Mouse (Mus musculus): Measurements from ENCODE around the gene Capn7. TPM values are rescaled to one million over a fixed set of nuclear protein-coding genes. Genes with fewer than 3 reads are reported as not detected.

Capn7 gene
- total and polyA plus RNA-seq, 2 experiments from 2014 or later: 33.8 to 34.0 TPM

DNA sequence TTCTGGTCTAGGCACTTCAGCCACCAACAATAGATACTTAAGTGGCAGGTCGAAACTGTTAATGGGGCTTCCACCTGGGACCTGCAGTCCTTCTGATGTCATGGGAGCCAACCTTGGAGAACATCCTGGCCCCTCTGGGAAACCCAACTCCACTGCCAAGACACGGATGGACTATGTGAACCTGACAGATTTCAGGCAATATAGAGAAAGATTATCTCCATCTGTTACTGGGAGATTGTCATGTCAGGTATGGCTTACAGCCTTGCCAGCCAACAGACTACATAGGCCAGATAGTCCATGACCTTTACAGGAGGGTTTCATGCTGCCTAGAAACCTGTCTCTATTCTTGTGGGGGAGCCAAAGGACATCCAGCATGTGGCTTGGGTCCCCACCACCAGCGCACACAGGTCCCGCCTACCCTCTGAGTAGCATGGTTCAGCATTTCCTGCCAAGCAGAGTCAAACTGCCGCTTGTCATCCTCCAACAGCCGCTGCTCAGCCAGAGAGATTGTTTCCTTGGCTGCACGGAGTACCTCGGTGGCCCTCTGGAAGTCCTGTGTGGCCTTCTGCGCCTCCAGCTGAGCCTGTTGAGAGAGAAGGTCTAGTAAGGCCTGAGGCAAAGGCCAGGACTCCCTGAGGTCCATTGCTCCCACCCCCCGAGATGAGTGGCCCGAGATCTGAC is 51.0 kb downstream of the Capn7 start:
- Histone ChIP-seq H3K4me2 (ENCODE audit: low read depth, low read length) (no peak overlapping the region), H3K9ac (replicated peaks; ENCODE audit: low read depth, low read length) (no peak overlapping the region), H3K36me3 (replicated peaks; ENCODE audit: control insufficient read depth, insufficient read depth, low read length) (peaks cover 3% of the 10 kb centered on the region), H3K27me3 (ENCODE audit: control insufficient read depth, insufficient read depth, low read length) (no peaks in the 10 kb centered on the region), H3K4me3 (ENCODE audit: low read depth, low read length) (no peak overlapping the region), H3K9me3 (replicated peaks; ENCODE audit: control insufficient read depth, low read length) (no peaks in the 10 kb centered on the region), H3K27ac (ENCODE audit: low read depth) (no peak overlapping the region), H3K4me1 (ENCODE audit: control insufficient read depth, insufficient read depth) (peaks cover 25% of the 10 kb centered on the region)
- 62% methylated on average over 11 of the region's 11 CpGs for WGBS
- ATAC-seq (ENCODE audit: insufficient read depth, low read depth) (no peak), DNase-seq (ENCODE audit: low spot score) (no peak)
- TF ChIP-seq EP300 (IDR thresholded peaks at IDR 0.05; ENCODE audit: low read depth) (no peak), CTCF (IDR thresholded peaks at IDR 0.05; ENCODE audit: low read depth) (no peak)

DNA sequence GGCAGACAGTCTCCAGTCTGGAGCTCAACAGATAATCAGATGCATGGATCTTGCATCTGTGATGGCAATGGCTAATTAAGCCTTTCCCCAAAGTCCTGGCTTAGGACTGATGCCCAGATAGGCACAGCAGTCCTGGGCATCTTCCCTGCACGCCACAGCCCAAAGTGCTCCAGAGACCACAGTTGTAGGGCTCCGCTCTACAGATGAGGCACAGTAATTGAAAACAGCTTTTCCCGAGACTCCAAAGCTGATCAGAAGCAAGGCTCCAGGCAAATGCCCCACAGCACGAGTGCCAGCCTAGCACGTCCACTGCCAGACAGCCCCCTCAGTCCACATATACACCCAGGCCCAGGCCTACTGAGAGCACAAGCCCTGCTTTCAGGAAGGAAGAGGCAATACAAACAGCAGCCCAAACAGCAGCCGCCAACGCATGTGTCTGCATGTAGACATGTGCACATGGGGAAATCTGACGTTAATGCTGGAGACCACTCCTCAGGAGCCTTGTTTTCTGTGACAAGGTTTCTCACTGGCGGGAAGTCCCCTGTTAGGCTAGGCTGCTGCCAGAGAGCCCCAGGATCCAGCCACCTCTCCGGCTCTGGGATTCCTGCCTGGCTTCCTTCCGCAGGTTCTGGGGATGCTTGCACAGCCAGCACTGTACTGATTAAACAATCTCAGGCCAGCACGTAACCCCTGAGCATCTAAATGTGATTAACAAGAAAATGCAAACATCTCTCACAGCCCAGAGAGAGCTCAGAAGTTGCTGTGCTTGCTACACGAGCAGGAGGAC is 51.8 kb downstream of the Capn7 start:
- ATAC-seq (ENCODE audit: insufficient read depth, low read depth) (no peak), DNase-seq (ENCODE audit: low spot score) (no peak)
- H3K9ac ChIP-seq (replicated peaks; ENCODE audit: low read depth, low read length): no peak overlapping the region
- peaks cover 33% of the 10 kb centered on the region for H3K4me1 ChIP-seq (ENCODE audit: control insufficient read depth, insufficient read depth)
- 66% methylated on average over 13 of the region's 13 CpGs for WGBS
- TF ChIP-seq CTCF (IDR thresholded peaks at IDR 0.05; ENCODE audit: low read depth) (no peak), EP300 (IDR thresholded peaks at IDR 0.05; ENCODE audit: low read depth) (no peak)
- no peak overlapping the region for H3K4me2 ChIP-seq (ENCODE audit: low read depth, low read length)
- no peaks in the 10 kb centered on the region for H3K9me3 ChIP-seq (replicated peaks; ENCODE audit: control insufficient read depth, low read length)
- H3K4me3 ChIP-seq (ENCODE audit: low read depth, low read length): no peak overlapping the region
- no peaks in the 10 kb centered on the region for H3K27me3 ChIP-seq (ENCODE audit: control insufficient read depth, insufficient read depth, low read length)
- H3K27ac ChIP-seq (ENCODE audit: low read depth): no peak overlapping the region; the same call in 1 of the 2 replicates
- H3K36me3 ChIP-seq (replicated peaks; ENCODE audit: control insufficient read depth, insufficient read depth, low read length): no peaks in the 10 kb centered on the region; the same call in 1 of the 2 replicates

DNA sequence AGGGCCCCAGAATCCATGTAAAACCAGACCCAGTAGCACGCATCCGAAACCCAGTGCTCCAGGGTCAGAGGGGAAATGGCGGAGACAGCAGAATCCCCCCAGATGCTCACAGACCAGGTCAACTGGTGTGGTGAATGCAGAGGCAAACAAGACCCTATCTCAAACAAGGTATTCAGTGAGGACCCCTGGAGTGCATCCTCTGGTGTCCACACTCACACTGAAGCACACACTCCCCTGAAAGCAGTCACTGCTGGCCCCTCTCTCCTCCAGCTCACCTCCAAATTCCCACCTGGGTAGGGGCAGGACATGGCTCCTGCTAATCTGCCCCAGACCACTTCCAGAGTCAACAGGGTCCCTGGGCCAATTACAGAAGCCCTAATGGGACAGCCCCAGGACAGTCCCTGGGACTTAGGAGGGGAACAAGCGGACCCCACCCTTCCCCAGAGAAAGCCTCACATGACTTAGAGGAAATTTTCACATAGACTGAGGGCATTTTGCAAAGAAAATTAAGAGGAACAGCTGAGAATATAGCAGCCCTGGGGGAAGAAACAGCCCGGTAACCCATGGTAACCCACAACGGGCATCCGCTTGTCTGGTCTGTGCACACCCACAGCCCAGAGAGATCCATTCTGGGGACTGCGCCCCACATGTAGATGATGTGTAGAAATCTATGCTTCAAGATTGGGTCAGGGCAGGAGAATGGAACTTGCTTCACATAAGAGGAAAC is 53.1 kb downstream of the Capn7 start:
- H3K27me3 ChIP-seq (ENCODE audit: control insufficient read depth, insufficient read depth, low read length): no peaks in the 10 kb centered on the region
- no peak overlapping the region for H3K9ac ChIP-seq (replicated peaks; ENCODE audit: low read depth, low read length)
- TF ChIP-seq CTCF (IDR thresholded peaks at IDR 0.05; ENCODE audit: low read depth) (no peak), EP300 (IDR thresholded peaks at IDR 0.05; ENCODE audit: low read depth) (no peak)
- no peak for ATAC-seq (ENCODE audit: insufficient read depth, low read depth)
- no peak overlapping the region for H3K4me3 ChIP-seq (ENCODE audit: low read depth, low read length)
- no peaks in the 10 kb centered on the region for H3K9me3 ChIP-seq (replicated peaks; ENCODE audit: control insufficient read depth, low read length)
- DNase-seq (ENCODE audit: low spot score): no peak
- no peaks in the 10 kb centered on the region; the same call in 1 of the 2 replicates for H3K36me3 ChIP-seq (replicated peaks; ENCODE audit: control insufficient read depth, insufficient read depth, low read length)
- peaks cover 42% of the 10 kb centered on the region for H3K4me1 ChIP-seq (ENCODE audit: control insufficient read depth, insufficient read depth)
- no peak overlapping the region for H3K4me2 ChIP-seq (ENCODE audit: low read depth, low read length)
- 92% methylated on average over 8 of the region's 8 CpGs for WGBS
- H3K27ac ChIP-seq (ENCODE audit: low read depth): no peak overlapping the region

DNA sequence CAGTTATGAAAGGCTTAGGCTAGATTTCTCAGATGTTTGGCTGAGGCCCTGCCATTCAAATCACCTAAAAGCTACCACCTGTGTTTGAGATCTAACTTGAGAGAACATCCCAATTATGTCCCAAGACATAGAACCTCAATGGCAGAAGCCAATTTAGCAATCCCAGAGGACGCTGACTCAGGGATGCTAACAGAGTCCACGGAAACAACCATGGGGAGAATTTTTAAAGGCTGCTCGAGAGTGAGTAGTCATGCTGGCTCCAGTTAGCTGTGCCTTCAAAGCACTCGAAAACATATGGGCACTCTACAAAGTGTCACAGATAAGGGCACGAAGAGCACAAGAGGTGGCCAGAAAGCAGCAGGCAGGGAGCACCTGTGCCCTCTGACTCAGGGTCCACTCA is 55.9 kb downstream of the Capn7 start:
- H3K4me2 ChIP-seq (ENCODE audit: low read depth, low read length): no peak overlapping the region
- WGBS: 49% methylated on average over 5 of the region's 5 CpGs
- TF ChIP-seq EP300 (IDR thresholded peaks at IDR 0.05; ENCODE audit: low read depth) (no peak), CTCF (IDR thresholded peaks at IDR 0.05; ENCODE audit: low read depth) (no peak)
- no peak overlapping the region for H3K4me3 ChIP-seq (ENCODE audit: low read depth, low read length)
- no peaks in the 10 kb centered on the region for H3K9me3 ChIP-seq (replicated peaks; ENCODE audit: control insufficient read depth, low read length)
- DNase-seq (ENCODE audit: low spot score) (no peak), ATAC-seq (ENCODE audit: insufficient read depth, low read depth) (no peak)
- peaks cover 30% of the 10 kb centered on the region for H3K4me1 ChIP-seq (ENCODE audit: control insufficient read depth, insufficient read depth)
- H3K27me3 ChIP-seq (ENCODE audit: control insufficient read depth, insufficient read depth, low read length): no peaks in the 10 kb centered on the region
- no peak overlapping the region for H3K27ac ChIP-seq (ENCODE audit: low read depth)
- no peak overlapping the region for H3K9ac ChIP-seq (replicated peaks; ENCODE audit: low read depth, low read length)
- no peaks in the 10 kb centered on the region for H3K36me3 ChIP-seq (replicated peaks; ENCODE audit: control insufficient read depth, insufficient read depth, low read length)

DNA sequence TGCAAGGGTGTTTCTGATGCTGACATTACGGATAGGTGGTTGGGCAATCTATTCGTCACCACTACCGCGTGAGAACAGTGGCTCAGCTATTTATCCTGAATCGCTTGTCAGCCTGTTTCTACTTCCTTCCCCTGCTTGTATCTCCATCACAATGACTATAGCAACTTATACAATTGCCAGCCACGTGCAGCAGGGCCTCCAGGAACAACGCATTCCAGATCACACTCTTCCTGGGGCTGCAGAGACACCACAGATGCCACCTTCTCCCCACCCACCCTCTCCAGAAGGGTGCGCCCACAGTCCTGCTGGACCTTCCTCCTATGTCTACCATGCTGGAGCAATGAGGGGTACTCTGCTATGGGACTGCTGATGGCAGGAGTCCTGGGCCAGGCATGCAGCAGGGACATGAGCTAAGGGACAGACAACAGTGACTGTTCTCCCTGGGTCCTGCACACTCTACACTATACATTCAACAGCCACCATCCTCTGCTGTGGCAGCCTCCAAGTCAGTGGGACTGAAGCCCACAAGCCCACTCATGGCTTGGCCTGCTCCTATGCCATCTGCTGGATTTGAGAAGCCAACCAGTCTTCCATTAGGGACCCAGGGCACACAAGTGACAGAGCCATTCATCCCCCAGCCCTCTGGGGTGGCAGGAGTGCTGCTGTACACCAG is 56.6 kb downstream of the Capn7 start:
- WGBS: 31% methylated on average over 8 of the region's 8 CpGs
- no peak for ATAC-seq (ENCODE audit: insufficient read depth, low read depth)

More for the DNA sequence above, 56.6 kb downstream of the Capn7 start:
- Histone ChIP-seq H3K4me1 (ENCODE audit: control insufficient read depth, insufficient read depth) (peaks cover 37% of the 10 kb centered on the region), H3K9me3 (replicated peaks; ENCODE audit: control insufficient read depth, low read length) (no peaks in the 10 kb centered on the region), H3K27me3 (ENCODE audit: control insufficient read depth, insufficient read depth, low read length) (no peaks in the 10 kb centered on the region), H3K4me2 (ENCODE audit: low read depth, low read length) (no peak overlapping the region), H3K27ac (ENCODE audit: low read depth) (peak overlapping the region; percentile 43), H3K36me3 (replicated peaks; ENCODE audit: control insufficient read depth, insufficient read depth, low read length) (no peaks in the 10 kb centered on the region), H3K9ac (replicated peaks; ENCODE audit: low read depth, low read length) (0 out of 2 replicates have a peak overlapping the region, but pooled peaks have one; percentile 3), H3K4me3 (ENCODE audit: low read depth, low read length) (no peak overlapping the region)
- no peak for DNase-seq (ENCODE audit: low spot score)
- TF ChIP-seq CTCF (IDR thresholded peaks at IDR 0.05; ENCODE audit: low read depth) (no peak), EP300 (IDR thresholded peaks at IDR 0.05; ENCODE audit: low read depth) (no peak)
